Mouse (Mus musculus) liver, adult 10 weeks (tissue): ENCODE results near the gene 0610030E20Rik. TPM values are rescaled to one million over a fixed set of nuclear protein-coding genes. Genes with fewer than 3 reads are reported as not detected.

Experiments
- polyA plus RNA-seq: library from polyadenylated mRNA; stranded (reverse); fragments of 350-450 nt; fragmentation: Illumina TruSeq; extraction: RNeasy Lipid Tissue Mini Kit (QIAGEN cat#74804); gene quantifications from one replicate; pipeline ENCODE4 v1.2.3, GENCODE M21; 2014; ENCODE audit warnings: low read depth, low replicate concordance

0610030E20Rik gene
- polyA plus RNA-seq: 37.3 TPM

GRCm38 (mm10) chr6:72347166-72347941, at the start of gene 0610030E20Rik:
0610030E20Rik (plus strand) TSS chr6:72347317.

GRCm38 (mm10) chr6:72345074-72345567, 2.0 kb upstream of the 0610030E20Rik start, which contains the start of gene Usp39:
Usp39 (minus strand) TSS chr6:72345184.

GRCm38 (mm10) chr6:72355066-72355911, 8.2 kb downstream of the 0610030E20Rik start, which contains the start of gene Tmem150a:
Tmem150a (plus strand) TSS chr6:72355447.

GRCm38 (mm10) chr6:72366844-72367443, 19.8 kb downstream of the 0610030E20Rik start, which contains the start of gene Rnf181:
Rnf181 (minus strand) TSS chr6:72366956.

GRCm38 (mm10) chr6:72380131-72380770, 33.1 kb downstream of the 0610030E20Rik start, which contains the start of gene Vamp5:
Vamp5 (minus strand) TSS chr6:72380468.

DNA sequence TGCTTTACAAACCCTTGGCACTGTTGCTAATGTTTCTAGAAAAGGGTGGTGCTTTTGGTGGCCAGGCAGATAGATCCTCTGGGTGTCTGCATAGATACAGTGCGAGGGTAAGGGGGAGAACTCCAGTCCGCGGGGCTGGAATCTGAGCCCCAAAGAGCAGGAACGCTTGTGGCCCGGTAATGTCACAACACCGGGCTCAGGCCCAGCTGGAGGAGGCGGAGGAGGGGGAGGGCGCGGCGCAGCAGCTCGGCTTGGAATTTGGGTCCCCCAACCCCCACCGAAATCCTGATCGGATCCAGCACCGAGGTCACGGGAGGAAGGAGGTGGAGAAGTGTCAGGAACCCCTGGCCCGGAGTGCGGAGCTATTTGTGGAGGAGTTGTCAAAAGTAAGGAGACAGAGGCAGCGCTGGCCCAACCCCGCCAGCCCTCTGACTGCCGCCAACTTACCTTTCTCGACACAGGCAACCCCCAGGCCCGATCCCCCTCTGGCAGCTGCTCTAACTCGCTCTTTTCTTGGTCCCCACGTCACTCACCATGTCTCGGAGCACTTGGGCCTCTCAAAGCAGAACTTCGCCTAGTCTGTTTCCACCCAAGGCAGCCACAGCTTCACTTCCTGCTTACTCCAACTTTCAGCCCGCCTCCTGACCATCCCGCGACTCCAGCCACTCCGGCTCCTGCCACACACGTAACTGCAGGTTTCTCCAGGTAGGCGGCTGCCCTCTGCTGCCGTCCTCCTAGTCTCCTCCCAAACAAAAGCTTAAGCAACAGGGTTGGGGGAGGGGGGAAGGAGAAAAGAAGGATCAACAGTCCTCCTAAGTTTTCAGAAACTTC, 43.0 kb downstream of the 0610030E20Rik start, which contains the start of gene Vamp8:
TSS of gene Vamp8 (minus strand) at position 763 of the 831 bp plus-strand sequence.

Other genes starting within 250 kb of the 0610030E20Rik start
- gene St3gal5, start 249.7 kb upstream of the 0610030E20Rik start, polyA plus RNA-seq: 73.4 TPM
- 2.9 TPM for gene Atoh8, start 111.7 kb upstream of the 0610030E20Rik start, polyA plus RNA-seq
- not detected for gene Sftpb, start 42.7 kb upstream of the 0610030E20Rik start, polyA plus RNA-seq
- gene Usp39, start 2.1 kb upstream of the 0610030E20Rik start, polyA plus RNA-seq: 22.1 TPM
- gene Tmem150a, start 8.1 kb downstream of the 0610030E20Rik start, polyA plus RNA-seq: 11.3 TPM
- 137 TPM for gene Rnf181, start 19.6 kb downstream of the 0610030E20Rik start, polyA plus RNA-seq
- gene Vamp5, start 33.2 kb downstream of the 0610030E20Rik start, polyA plus RNA-seq: 1.2 TPM
- gene Vamp8, start 43.4 kb downstream of the 0610030E20Rik start, polyA plus RNA-seq: 75.6 TPM
- 42.9 TPM for gene Ggcx, start 67.0 kb downstream of the 0610030E20Rik start, polyA plus RNA-seq
- gene Mat2a, start 92.2 kb downstream of the 0610030E20Rik start, polyA plus RNA-seq: 116 TPM
- not detected for gene Sh2d6, start 174.4 kb downstream of the 0610030E20Rik start, polyA plus RNA-seq
- gene Capg, start 197.1 kb downstream of the 0610030E20Rik start, polyA plus RNA-seq: not detected